Mouse (Mus musculus): ENCODE measurements around the gene Ndufs3. TPM values are rescaled to one million over a fixed set of nuclear protein-coding genes. Genes with fewer than 3 reads are reported as not detected.
A peak's percentile ranks its signal among the peaks of the same experiment; 100 is the strongest.

Gene Ndufs3
- polyA plus RNA-seq, 1 experiment from 2014 or later, result 216 TPM

- peaks cover 14% of the 10 kb centered on the region for H3K4me1 ChIP-seq
- no peaks in the 10 kb centered on the region for H3K9me3 ChIP-seq (replicated peaks)
- peaks cover 70% of the 10 kb centered on the region for H3K36me3 ChIP-seq
- H3K4me3 ChIP-seq, result no peak overlapping the region
- no peak for DNase-seq (ENCODE audit: low spot score)
- H3K27me3 ChIP-seq (ENCODE audit: low read depth, poor library complexity, severe bottlenecking), result peaks cover 32% of the 10 kb centered on the region
- no peak overlapping the region for H3K27ac ChIP-seq
- 90% methylated on average over 6 of the region's 6 CpGs for WGBS
Measured at GRCm38 (mm10) chr2:90893673-90894298, 10.8 kb downstream of the Ndufs3 start.

- Histone ChIP-seq H3K27ac (peak overlapping the region; percentile 81), H3K4me1 (peaks cover 28% of the 10 kb centered on the region), H3K36me3 (peaks cover 31% of the 10 kb centered on the region), H3K27me3 (ENCODE audit: low read depth, poor library complexity, severe bottlenecking) (peaks cover 71% of the 10 kb centered on the region), H3K9me3 (replicated peaks) (no peaks in the 10 kb centered on the region), H3K4me3 (peak overlapping the region; percentile 62)
- peak; percentile 79 for DNase-seq (ENCODE audit: low spot score)
- WGBS, result 4% methylated on average over 132 of the region's 133 CpGs
Measured at GRCm38 (mm10) chr2:90889550-90890548, 14.8 kb downstream of the Ndufs3 start.

GRCm38 (mm10) chr2:90887627-90888026 is 17.0 kb downstream of the Ndufs3 start:
- Histone ChIP-seq H3K27ac (no peak overlapping the region), H3K4me3 (no peak overlapping the region), H3K9me3 (replicated peaks) (no peaks in the 10 kb centered on the region), H3K36me3 (peaks cover 12% of the 10 kb centered on the region), H3K27me3 (ENCODE audit: low read depth, poor library complexity, severe bottlenecking) (peaks cover 89% of the 10 kb centered on the region), H3K4me1 (peaks cover 32% of the 10 kb centered on the region)
- 75% methylated on average over 5 of the region's 5 CpGs for WGBS
- DNase-seq (ENCODE audit: low spot score), result no peak

- no peak for DNase-seq (ENCODE audit: low spot score)
- Histone ChIP-seq H3K27me3 (ENCODE audit: low read depth, poor library complexity, severe bottlenecking) (peaks cover 87% of the 10 kb centered on the region), H3K27ac (no peak overlapping the region), H3K4me1 (peaks cover 32% of the 10 kb centered on the region), H3K9me3 (replicated peaks) (no peaks in the 10 kb centered on the region), H3K36me3 (0 out of 2 replicates have a peak, but pooled peaks cover under 1% of the 10 kb centered on the region), H3K4me3 (peak overlapping the region; percentile 65; the same call in 1 of the 2 replicates)
- WGBS, result 38% methylated on average over 6 of the region's 6 CpGs
Measured at GRCm38 (mm10) chr2:90886436-90886835, 18.2 kb downstream of the Ndufs3 start.

GRCm38 (mm10) chr2:90885218-90886041 is 19.2 kb downstream of the Ndufs3 start, which contains the start of gene C1qtnf4:
Gene C1qtnf4, plus strand, starts transcription at chr2:90885860.
- peak; percentile 72 for DNase-seq (ENCODE audit: low spot score)
- peak within 1 kb of the TSS; percentile 81 for H3K27ac ChIP-seq

GRCm38 (mm10) chr2:90881824-90882223 is 22.8 kb downstream of the Ndufs3 start:
- no peak overlapping the region for H3K4me3 ChIP-seq
- H3K4me1 ChIP-seq, result peaks cover 17% of the 10 kb centered on the region
- no peaks in the 10 kb centered on the region for H3K9me3 ChIP-seq (replicated peaks)
- no peak overlapping the region for H3K27ac ChIP-seq
- 75% methylated on average over 2 of the region's 2 CpGs for WGBS
- no peak for DNase-seq (ENCODE audit: low spot score)
- peaks cover 73% of the 10 kb centered on the region for H3K27me3 ChIP-seq (ENCODE audit: low read depth, poor library complexity, severe bottlenecking)
- no peaks in the 10 kb centered on the region for H3K36me3 ChIP-seq

More at GRCm38 (mm10) chr2:90885218-90886041, 19.2 kb downstream of the Ndufs3 start, which contains the start of gene C1qtnf4:
- under 1% methylated on average over 45 of the region's 45 CpGs for WGBS
- Histone ChIP-seq H3K4me1 (peaks cover 31% of the 10 kb centered on the region), H3K27me3 (ENCODE audit: low read depth, poor library complexity, severe bottlenecking) (peaks cover 86% of the 10 kb centered on the region), H3K9me3 (replicated peaks) (no peaks in the 10 kb centered on the region), H3K4me3 (peak within 1 kb of the TSS; percentile 65), H3K36me3 (no peaks in the 10 kb centered on the region)

GRCm38 (mm10) chr2:90880144-90880785 is 24.4 kb downstream of the Ndufs3 start:
- H3K4me3 ChIP-seq, result no peak overlapping the region
- 36% methylated on average over 6 of the region's 6 CpGs for WGBS
- H3K4me1 ChIP-seq, result peaks cover 8% of the 10 kb centered on the region
- H3K27me3 ChIP-seq (ENCODE audit: low read depth, poor library complexity, severe bottlenecking), result peaks cover 58% of the 10 kb centered on the region
- H3K27ac ChIP-seq, result no peak overlapping the region
- H3K36me3 ChIP-seq, result no peaks in the 10 kb centered on the region
- no peak for DNase-seq (ENCODE audit: low spot score)
- no peaks in the 10 kb centered on the region for H3K9me3 ChIP-seq (replicated peaks)

- H3K27ac ChIP-seq, result no peak overlapping the region
- no peak overlapping the region for H3K4me3 ChIP-seq
- H3K4me1 ChIP-seq, result no peaks in the 10 kb centered on the region
- no peaks in the 10 kb centered on the region for H3K36me3 ChIP-seq
- no peak for DNase-seq (ENCODE audit: low spot score)
- peaks cover 49% of the 10 kb centered on the region for H3K27me3 ChIP-seq (ENCODE audit: low read depth, poor library complexity, severe bottlenecking)
- H3K9me3 ChIP-seq (replicated peaks), result no peaks in the 10 kb centered on the region
Measured at GRCm38 (mm10) chr2:90879419-90879818, 25.2 kb downstream of the Ndufs3 start.

GRCm38 (mm10) chr2:90877584-90878259 is 26.9 kb downstream of the Ndufs3 start:
- no peak overlapping the region for H3K4me3 ChIP-seq
- no peaks in the 10 kb centered on the region for H3K9me3 ChIP-seq (replicated peaks)
- 65% methylated on average over 5 of the region's 5 CpGs for WGBS
- no peak for DNase-seq (ENCODE audit: low spot score)
- H3K36me3 ChIP-seq, result no peaks in the 10 kb centered on the region
- H3K4me1 ChIP-seq, result no peaks in the 10 kb centered on the region
- H3K27me3 ChIP-seq (ENCODE audit: low read depth, poor library complexity, severe bottlenecking), result peaks cover 35% of the 10 kb centered on the region
- H3K27ac ChIP-seq, result no peak overlapping the region

- Histone ChIP-seq H3K27me3 (ENCODE audit: low read depth, poor library complexity, severe bottlenecking) (peaks cover 22% of the 10 kb centered on the region; the same call in 1 of the 2 replicates), H3K4me3 (no peak overlapping the region), H3K9me3 (replicated peaks) (no peaks in the 10 kb centered on the region), H3K4me1 (no peaks in the 10 kb centered on the region), H3K36me3 (no peaks in the 10 kb centered on the region), H3K27ac (no peak overlapping the region)
- no peak for DNase-seq (ENCODE audit: low spot score)
- WGBS, result 77% methylated on average over 2 of the region's 2 CpGs
Measured at GRCm38 (mm10) chr2:90875239-90875638, 29.4 kb downstream of the Ndufs3 start.

GRCm38 (mm10) chr2:90874025-90874424 is 30.6 kb downstream of the Ndufs3 start:
- no peaks in the 10 kb centered on the region for H3K9me3 ChIP-seq (replicated peaks)
- no peaks in the 10 kb centered on the region for H3K4me1 ChIP-seq
- no peaks in the 10 kb centered on the region for H3K36me3 ChIP-seq
- H3K27me3 ChIP-seq (ENCODE audit: low read depth, poor library complexity, severe bottlenecking), result peaks cover 10% of the 10 kb centered on the region; the same call in 1 of the 2 replicates
- 94% methylated on average over 1 of the region's 1 CpGs for WGBS
- no peak overlapping the region for H3K27ac ChIP-seq
- DNase-seq (ENCODE audit: low spot score), result no peak
- no peak overlapping the region for H3K4me3 ChIP-seq

All from limb, embryonic 10.5 days (tissue).